Mouse (Mus musculus): Measurements from ENCODE around the gene Capn11. TPM values are rescaled to one million over a fixed set of nuclear protein-coding genes. Genes with fewer than 3 reads are reported as not detected.

Capn11 gene
- under 1 TPM; 0.42 to 0.60 TPM for total RNA-seq (2023)

GRCm38 (mm10) chr17:45659225-45659624 is at the start of gene Capn11:
TSS of gene Capn11 (minus strand) at chr17:45659325.

GRCm38 (mm10) chr17:45686716-45687115 is 27.6 kb upstream of the Capn11 start, which contains the start of gene Tmem63b:
TSS of gene Tmem63b (minus strand) at chr17:45686905.

GRCm38 (mm10) chr17:45686093-45686619 is 27.0 kb upstream of the Capn11 start, which contains the start of gene Mrpl14:
TSS of gene Mrpl14 (plus strand) at chr17:45686322.

GRCm38 (mm10) chr17:45601877-45602304 is 57.2 kb downstream of the Capn11 start, which contains the start of gene Mymx:
TSS of gene Mymx (minus strand) at chr17:45602102.

GRCm38 (mm10) chr17:45599446-45600242 is 59.5 kb downstream of the Capn11 start, which contains the start of gene Slc29a1:
TSS of gene Slc29a1 (minus strand) at chr17:45599606.

Other genes starting within 250 kb of the Capn11 start
- gene Cdc5l, start 225.6 kb downstream of the Capn11 start, total RNA-seq (2023), result 10 to 100 TPM; 53.5 to 61.6 TPM
- gene Spats1, start 183.9 kb downstream of the Capn11 start, total RNA-seq (2023), result not detected
- gene Aars2, start 152.5 kb downstream of the Capn11 start, total RNA-seq (2023), result 1 to 10 TPM; 4.6 to 6.7 TPM
- not detected for gene Tcte1, start 135.9 kb downstream of the Capn11 start, total RNA-seq (2023)
- not detected for gene Tmem151b, start 109.6 kb downstream of the Capn11 start, total RNA-seq (2023)
- 10 to 100 TPM; 34.6 to 36.3 TPM for gene Nfkbie, start 103.6 kb downstream of the Capn11 start, total RNA-seq (2023)
- 10 to 100 TPM; 35.4 to 35.6 TPM for gene Slc35b2, start 95.5 kb downstream of the Capn11 start, total RNA-seq (2023)
- 100 to 1,000 TPM; 550 to 621 TPM for gene Hsp90ab1, start 86.1 kb downstream of the Capn11 start, total RNA-seq (2023)
- 10 to 100 TPM; 42.5 to 43.4 TPM for gene Slc29a1, start 59.7 kb downstream of the Capn11 start, total RNA-seq (2023)
- gene Mymx, start 57.2 kb downstream of the Capn11 start, total RNA-seq (2023), result not detected
- 10 to 100 TPM; 38.4 to 39.9 TPM for gene Mrpl14, start 27.0 kb upstream of the Capn11 start, total RNA-seq (2023)
- 10 to 100 TPM; 24.5 to 25.3 TPM for gene Tmem63b, start 27.6 kb upstream of the Capn11 start, total RNA-seq (2023)
- gene 1600014C23Rik, start 74.5 kb upstream of the Capn11 start, total RNA-seq (2023), result not detected